Mouse (Mus musculus) embryonic fibroblast, embryonic 13.5 days (primary cell): ENCODE measurements around the gene Fam53b. TPM values are rescaled to one million over a fixed set of nuclear protein-coding genes. Genes with fewer than 3 reads are reported as not detected.

Experiments
- H3K27ac ChIP-seq: 2 replicates; pipeline ENCODE4 v1.5.1; 2012; ENCODE audit warnings: low read length, control low read depth, inconsistent platforms; ENCODE audit not compliant: insufficient read depth
- H3K4me1 ChIP-seq: 2 replicates; pipeline ENCODE4 v1.6.1; 2011; ENCODE audit warnings: low read length; ENCODE audit not compliant: control insufficient read depth, insufficient read depth
- H3K4me3 ChIP-seq: 2 replicates; pipeline ENCODE4 v1.5.1; 2011; ENCODE audit warnings: mild to moderate bottlenecking, control low read depth, low read length; ENCODE audit not compliant: insufficient read depth
- CTCF ChIP-seq: IDR thresholded peaks from 2 replicates; pipeline ENCODE4 v1.5.1; 2011; ENCODE audit warnings: mild to moderate bottlenecking, control low read depth, low read length, moderate library complexity, borderline replicate concordance; ENCODE audit not compliant: insufficient read depth
- POLR2A ChIP-seq: IDR thresholded peaks from 2 replicates; pipeline ENCODE4 v1.6.1; 2011; ENCODE audit warnings: low read depth, mild to moderate bottlenecking, control low read depth, low read length, moderate library complexity
- polyA plus RNA-seq: library from polyadenylated mRNA; stranded (reverse); fragments of >200 nt; gene quantifications from 2 replicates; pipeline ENCODE4 v1.2.4, GENCODE M21; 2011; ENCODE audit warnings: low read depth; ENCODE audit not compliant: missing spikeins, insufficient read length

Gene Fam53b
- polyA plus RNA-seq, 1 experiment = 12.5 TPM

DNA sequence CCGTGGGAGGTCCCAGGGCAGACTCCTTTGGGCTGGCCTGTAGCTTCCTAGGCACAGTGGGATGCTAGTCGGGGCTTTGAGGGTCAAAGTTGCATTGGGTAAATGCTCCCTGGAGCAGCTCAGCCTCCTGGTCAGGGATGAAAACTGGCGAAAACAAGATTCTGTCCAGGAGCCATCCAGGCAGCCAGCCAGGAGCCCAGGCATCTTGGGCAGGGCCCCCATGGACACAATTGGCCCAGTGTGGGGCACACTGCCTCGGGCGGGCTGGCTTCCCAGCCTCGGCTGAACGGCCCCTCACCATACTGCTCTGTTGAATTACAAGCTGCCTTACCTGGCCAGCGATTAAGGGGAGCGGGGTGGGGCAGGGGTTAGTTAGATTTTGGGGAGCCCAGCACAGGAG lies 121.0 kb downstream of the Fam53b start:
- Histone ChIP-seq H3K27ac (no peak overlapping the region), H3K4me1 (no peaks in the 10 kb centered on the region), H3K4me3 (no peak overlapping the region)
- no peak for TF ChIP-seq CTCF
- no peak for TF ChIP-seq POLR2A

DNA sequence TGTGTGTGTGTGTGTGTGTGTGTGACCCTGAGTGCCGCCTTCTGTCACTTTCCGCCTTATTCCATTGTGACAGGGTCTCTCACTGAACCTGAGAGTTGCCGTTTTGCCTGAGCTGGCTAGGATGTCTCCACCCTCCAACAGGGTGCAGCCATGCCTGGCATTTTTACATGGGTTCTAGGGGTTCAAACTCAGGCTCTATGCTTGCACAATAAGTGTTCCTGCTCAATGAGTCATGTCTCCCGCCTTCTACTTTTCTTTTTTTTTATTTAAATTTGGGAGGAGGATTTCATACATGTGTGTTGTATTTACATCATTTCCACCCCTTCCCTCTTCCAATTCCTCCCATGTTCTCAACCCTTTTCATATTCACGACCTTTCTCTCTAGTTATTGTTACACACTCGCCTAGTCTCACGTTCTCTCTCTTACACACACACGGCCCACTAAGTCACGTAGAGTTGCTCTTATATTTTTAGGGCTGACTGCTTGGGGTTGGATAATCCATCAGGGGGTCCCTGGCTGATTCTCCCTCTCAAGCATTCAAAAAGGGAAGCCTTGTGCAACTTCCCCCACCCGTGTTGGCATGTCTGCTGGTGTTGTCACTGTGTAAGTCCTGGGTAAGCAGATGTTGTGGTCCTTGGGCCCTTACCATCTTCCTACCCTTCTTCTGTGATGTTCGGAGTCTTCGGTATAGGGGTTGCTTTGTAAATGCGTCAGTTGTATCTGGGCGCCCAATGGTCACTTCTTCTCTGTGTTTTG lies 122.8 kb downstream of the Fam53b start:
- Histone ChIP-seq H3K4me1 (no peaks in the 10 kb centered on the region), H3K4me3 (no peak overlapping the region), H3K27ac (0 out of 2 replicates have a peak overlapping the region, but pooled peaks have one; percentile 34)
- TF ChIP-seq POLR2A = no peak
- no peak for TF ChIP-seq CTCF

DNA sequence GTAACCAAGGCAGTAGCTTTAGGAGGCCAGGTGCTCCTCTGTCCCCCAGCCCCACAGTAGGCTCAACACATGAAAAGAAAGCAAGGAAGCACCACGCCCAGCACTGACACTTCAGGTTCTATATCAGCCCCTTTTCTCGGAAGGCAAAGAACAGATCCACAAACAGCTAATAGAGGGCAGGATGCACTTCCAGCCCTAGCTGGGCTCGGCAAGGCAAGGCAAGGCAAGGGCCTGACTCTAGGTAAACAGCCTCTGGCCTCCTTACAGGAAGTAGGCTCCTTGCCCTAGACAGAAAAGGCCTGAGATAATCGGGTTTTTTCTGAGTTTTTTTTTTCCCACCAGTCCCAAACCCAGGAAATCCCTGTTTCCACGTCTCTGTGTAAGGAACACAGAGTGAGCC lies 124.0 kb downstream of the Fam53b start:
- Histone ChIP-seq H3K4me3 (no peak overlapping the region), H3K27ac (no peak overlapping the region), H3K4me1 (no peaks in the 10 kb centered on the region)
- no peak for TF ChIP-seq POLR2A
- TF ChIP-seq CTCF = no peak

DNA sequence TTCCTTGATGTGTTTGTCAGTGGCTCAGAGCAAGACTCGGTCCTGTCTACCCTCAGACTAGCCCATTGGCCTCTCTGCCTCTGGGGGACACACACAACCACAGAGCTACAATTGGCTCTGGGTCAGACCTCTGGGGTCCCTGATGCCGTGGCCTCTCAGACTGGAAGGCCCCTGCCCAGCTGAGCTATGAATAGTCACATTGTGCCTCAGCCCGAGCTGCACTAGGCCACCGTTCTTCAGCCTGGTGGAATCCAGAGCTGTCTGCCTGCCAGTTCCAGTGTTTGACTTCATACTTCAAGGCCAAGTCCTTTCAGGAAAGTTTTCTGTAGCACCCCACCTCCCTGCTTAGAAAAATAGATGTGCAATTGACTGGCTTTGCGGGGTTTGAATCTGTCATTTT lies 125.0 kb downstream of the Fam53b start:
- Histone ChIP-seq H3K27ac (no peak overlapping the region), H3K4me1 (no peaks in the 10 kb centered on the region), H3K4me3 (no peak overlapping the region)
- TF ChIP-seq POLR2A (no peak), CTCF (no peak)

DNA sequence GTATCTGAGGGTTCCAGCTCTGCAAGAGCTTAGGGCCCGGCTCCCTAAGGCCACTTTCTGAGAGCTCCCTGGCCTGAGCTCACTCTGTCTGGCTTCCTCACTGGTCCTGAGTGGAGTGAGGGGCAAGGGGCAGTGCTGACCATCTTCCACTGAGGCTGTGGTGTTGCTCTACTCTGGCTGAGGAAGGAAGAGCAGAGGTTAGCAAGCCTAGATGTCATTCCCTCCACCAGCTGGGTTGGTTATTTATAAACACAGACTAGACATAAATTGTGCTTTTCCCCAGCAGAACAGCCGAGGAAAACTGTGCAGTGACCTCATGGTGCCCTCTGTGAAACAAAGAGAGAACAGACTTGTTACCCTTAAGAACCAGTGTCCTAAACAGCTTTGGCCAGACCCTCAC lies 125.8 kb downstream of the Fam53b start:
- TF ChIP-seq CTCF (no peak), POLR2A (no peak)
- Histone ChIP-seq H3K27ac (no peak overlapping the region), H3K4me1 (no peaks in the 10 kb centered on the region), H3K4me3 (no peak overlapping the region)

DNA sequence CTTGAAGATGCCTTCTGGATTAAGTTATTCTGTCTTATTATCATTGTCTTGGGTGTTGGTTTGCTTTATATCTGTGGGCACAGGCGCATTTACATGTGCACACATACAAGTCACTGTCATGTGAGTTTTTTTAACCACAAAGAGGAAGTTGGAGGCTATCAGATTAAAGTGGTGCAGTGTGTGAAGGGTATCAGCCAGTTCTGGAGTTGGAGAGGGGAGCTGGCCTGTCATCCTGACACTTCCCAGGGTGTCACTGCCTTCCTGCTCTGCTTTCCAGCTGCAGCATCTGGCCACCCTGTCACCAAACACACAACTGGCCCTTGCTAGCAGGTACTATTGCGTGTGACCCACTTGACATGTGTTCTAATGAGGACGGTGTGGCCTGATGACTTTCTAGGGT lies 127.2 kb downstream of the Fam53b start:
- Histone ChIP-seq H3K27ac (no peak overlapping the region), H3K4me1 (no peaks in the 10 kb centered on the region), H3K4me3 (no peak overlapping the region)
- TF ChIP-seq CTCF (no peak), POLR2A (no peak)

DNA sequence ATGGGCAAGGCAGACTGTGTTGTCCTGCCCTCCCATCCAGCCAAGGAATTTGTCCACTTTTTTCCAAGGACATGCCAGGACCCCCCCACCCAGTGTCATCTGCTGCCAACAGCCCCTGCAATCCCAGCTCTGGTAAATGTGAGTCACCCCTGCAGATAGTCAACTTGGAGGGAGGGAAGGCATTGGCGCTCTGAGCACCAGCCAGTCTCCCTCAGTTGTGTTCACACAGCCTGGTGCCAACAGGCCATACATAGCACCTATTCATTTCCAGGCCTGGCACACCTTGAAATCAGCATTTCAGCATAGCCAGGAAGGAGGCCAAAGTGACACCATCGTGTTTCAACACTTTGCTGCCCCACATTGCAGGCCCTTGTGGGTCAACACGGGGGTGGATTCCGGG lies 129.8 kb downstream of the Fam53b start:
- H3K27ac ChIP-seq = no peak overlapping the region
- no peak overlapping the region for H3K4me3 ChIP-seq
- TF ChIP-seq POLR2A = no peak
- H3K4me1 ChIP-seq = no peaks in the 10 kb centered on the region

DNA sequence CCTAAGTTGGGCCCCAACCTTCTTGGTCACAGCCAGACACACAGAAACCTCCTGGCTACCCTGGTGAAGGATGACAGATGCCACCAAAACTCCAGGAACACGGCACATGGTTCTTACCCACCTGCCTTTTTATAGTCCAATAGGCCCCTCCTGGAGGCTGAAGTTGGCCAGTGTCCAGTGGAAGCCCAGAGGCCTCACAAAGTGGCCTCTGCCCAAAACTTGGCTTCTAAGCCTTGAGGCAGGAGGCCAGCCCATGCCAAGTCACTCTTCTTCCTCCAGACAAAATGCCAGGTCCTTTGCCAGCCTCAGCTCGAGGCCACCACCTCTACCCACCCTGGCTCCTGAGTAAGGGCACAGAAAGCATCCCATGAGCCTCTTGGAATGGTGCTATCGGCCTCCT lies 130.8 kb downstream of the Fam53b start:
- Histone ChIP-seq H3K27ac (no peak overlapping the region), H3K4me1 (no peaks in the 10 kb centered on the region), H3K4me3 (no peak overlapping the region)
- TF ChIP-seq CTCF = no peak
- no peak for TF ChIP-seq POLR2A

DNA sequence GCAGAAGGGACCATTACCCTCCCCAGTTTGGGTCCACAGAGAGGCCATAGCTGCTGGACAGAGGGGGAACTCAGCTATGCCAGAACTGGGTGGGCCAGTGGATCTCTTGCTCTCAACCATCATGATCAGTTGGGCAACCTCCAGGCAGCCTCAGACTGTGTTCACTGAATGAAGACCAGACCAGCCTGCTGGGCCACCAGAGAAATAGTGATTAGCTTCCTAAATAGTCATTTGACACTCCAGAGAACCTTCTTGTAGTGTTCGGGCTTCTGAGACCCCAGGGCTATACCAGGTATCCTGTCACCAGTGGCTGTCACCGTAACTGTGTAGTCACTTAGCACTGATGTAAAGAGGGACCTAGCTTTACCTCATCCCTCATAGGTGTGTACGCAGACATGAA lies 131.3 kb downstream of the Fam53b start:
- no peaks in the 10 kb centered on the region for H3K4me1 ChIP-seq
- H3K4me3 ChIP-seq = no peak overlapping the region
- no peak overlapping the region for H3K27ac ChIP-seq
- TF ChIP-seq POLR2A (no peak), CTCF (no peak)

DNA sequence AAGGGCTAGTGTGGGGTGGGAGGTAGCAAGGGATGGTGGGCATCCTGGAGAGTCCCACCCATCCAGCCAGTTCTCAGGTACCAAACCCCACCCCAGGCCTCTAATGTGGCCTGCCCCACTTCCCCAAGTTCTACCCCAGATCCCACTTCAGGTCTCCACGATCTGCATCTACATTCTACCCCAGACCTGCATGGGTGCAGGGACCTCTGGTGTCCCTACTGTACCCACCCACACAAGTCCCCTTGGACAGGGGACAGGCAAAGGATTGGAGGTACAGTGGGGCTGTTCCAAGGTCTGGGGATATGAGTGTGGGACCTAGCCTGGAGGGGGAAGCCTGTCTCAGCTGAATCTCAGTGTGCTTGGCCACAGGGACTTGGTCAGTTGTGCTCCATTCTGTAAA lies 131.9 kb downstream of the Fam53b start:
- Histone ChIP-seq H3K27ac (no peak overlapping the region), H3K4me3 (no peak overlapping the region), H3K4me1 (no peaks in the 10 kb centered on the region)
- TF ChIP-seq POLR2A = no peak
- no peak for TF ChIP-seq CTCF
